Mouse (Mus musculus) retina, postnatal 1 day (tissue): ENCODE measurements around the gene Clk1.
"Not testable (repeated sequence)": the region's sequence is repeated elsewhere in the genome, so short reads cannot be mapped to it uniquely, and the experiment has no call there.

Experiments used
- DNase-seq: peaks from one replicate; pipeline ENCODE4 v3.0.0-alpha.2; 2012

Gene Clk1

GRCm38 (mm10) chr1:58403745-58404144 is 20.1 kb downstream of the Clk1 start:
- DNase-seq = no peak

- no peak for DNase-seq
These were observed 22.5 kb downstream of the Clk1 start for GRCm38 (mm10) chr1:58401396-58401795.

GRCm38 (mm10) chr1:58397731-58398130 is 26.1 kb downstream of the Clk1 start:
- DNase-seq = no peak

- DNase-seq = no peak
These were observed 27.7 kb downstream of the Clk1 start for GRCm38 (mm10) chr1:58396179-58396578.

GRCm38 (mm10) chr1:58395341-58395740 is 28.5 kb downstream of the Clk1 start:
- no peak for DNase-seq

- DNase-seq = peak; percentile 58
These were observed 30.3 kb downstream of the Clk1 start for GRCm38 (mm10) chr1:58393284-58394195.

- peak; percentile 97 for DNase-seq
These were observed 31.1 kb downstream of the Clk1 start, which contains the start of gene Bzw1 for GRCm38 (mm10) chr1:58392652-58393283. Gene Bzw1, plus strand, starts transcription at chr1:58392898.

- DNase-seq = no peak
These were observed 31.6 kb downstream of the Clk1 start for GRCm38 (mm10) chr1:58392268-58392651.

- DNase-seq = no peak
These were observed 32.2 kb downstream of the Clk1 start for GRCm38 (mm10) chr1:58391421-58392267.

GRCm38 (mm10) chr1:58382586-58383281 is 41.1 kb downstream of the Clk1 start:
- no peak for DNase-seq

- no peak for DNase-seq
These were observed 48.2 kb downstream of the Clk1 start for GRCm38 (mm10) chr1:58375574-58376147.

GRCm38 (mm10) chr1:58374266-58374665 is 49.6 kb downstream of the Clk1 start:
- not testable (repeated sequence) for DNase-seq

- no peak for DNase-seq
These were observed 54.1 kb downstream of the Clk1 start for GRCm38 (mm10) chr1:58369716-58370115.

- DNase-seq = peak; percentile 24
These were observed 57.0 kb downstream of the Clk1 start for GRCm38 (mm10) chr1:58366737-58367471.

GRCm38 (mm10) chr1:58365829-58366228 is 58.0 kb downstream of the Clk1 start:
- no peak for DNase-seq

GRCm38 (mm10) chr1:58364551-58364950 is 59.3 kb downstream of the Clk1 start:
- no peak for DNase-seq

GRCm38 (mm10) chr1:58362296-58362695 is 61.6 kb downstream of the Clk1 start:
- no peak for DNase-seq
